Mouse (Mus musculus): Measurements from ENCODE around the gene AL732309.1.

AL732309.1 gene

GRCm38 (mm10) chr2:25217666-25218065 lies 29.0 kb downstream of the AL732309.1 start:
- no peak for DNase-seq (ENCODE audit: low spot score in 2 of 2)

- DNase-seq (ENCODE audit: low spot score in 2 of 2), result no peak
Observed at GRCm38 (mm10) chr2:25214444-25214843, 32.2 kb downstream of the AL732309.1 start, which contains the start of gene Stpg3. Stpg3 (minus strand) TSS chr2:25214637.

GRCm38 (mm10) chr2:25213266-25213865 lies 33.3 kb downstream of the AL732309.1 start:
- no peak for DNase-seq (ENCODE audit: low spot score in 2 of 2)

- DNase-seq (ENCODE audit: low spot score in 2 of 2), result peak; percentile 79 to 83
Observed at GRCm38 (mm10) chr2:25211121-25211670, 35.5 kb downstream of the AL732309.1 start, which contains the start of gene Nelfb. Nelfb (minus strand) TSS chr2:25211489.

GRCm38 (mm10) chr2:25210686-25211085 lies 36.0 kb downstream of the AL732309.1 start:
- peak in 1 of 2 experiments; percentile 27 for DNase-seq (ENCODE audit: low spot score in 2 of 2)

- DNase-seq (ENCODE audit: low spot score in 2 of 2), result no peak
Observed at GRCm38 (mm10) chr2:25207593-25207992, 39.1 kb downstream of the AL732309.1 start.

- DNase-seq (ENCODE audit: low spot score in 2 of 2), result no peak
Observed at GRCm38 (mm10) chr2:25203631-25204214, 42.9 kb downstream of the AL732309.1 start.

- DNase-seq (ENCODE audit: low spot score in 2 of 2), result no peak
Observed at GRCm38 (mm10) chr2:25200631-25201030, 46.0 kb downstream of the AL732309.1 start.

- no peak for DNase-seq (ENCODE audit: low spot score in 2 of 2)
Observed at GRCm38 (mm10) chr2:25197946-25198345, 48.7 kb downstream of the AL732309.1 start.

- no peak for DNase-seq (ENCODE audit: low spot score in 2 of 2)
Observed at GRCm38 (mm10) chr2:25197191-25197590, 49.5 kb downstream of the AL732309.1 start.

- DNase-seq (ENCODE audit: low spot score in 2 of 2), result no peak
Observed at GRCm38 (mm10) chr2:25196172-25196954, 50.3 kb downstream of the AL732309.1 start, which contains the start of gene Tor4a. Tor4a (minus strand) TSS chr2:25196886.

GRCm38 (mm10) chr2:25195211-25196156 lies 51.2 kb downstream of the AL732309.1 start:
- no peak for DNase-seq (ENCODE audit: low spot score in 2 of 2)
